Mouse (Mus musculus) hindbrain, embryonic 15.5 days (tissue): Measurements from ENCODE around the gene Itga6. TPM values are rescaled to one million over a fixed set of nuclear protein-coding genes. Genes with fewer than 3 reads are reported as not detected.

Source experiments
- ATAC-seq: fragments of 200-750 bp; cut with Nextera tagmentation; 2 replicates; pipeline ENCODE4 v1.8.0; 2017; ENCODE audit warnings: low read depth, moderate number of reproducible peaks, moderate TSS enrichment; ENCODE audit not compliant: low FRiP score
- H3K27ac ChIP-seq: fragments of 300-500 bp; sonication (generic); replicated peaks from 2 replicates; pipeline ENCODE4 v1.5.1; 2015; ENCODE audit warnings: mild to moderate bottlenecking, inconsistent platforms
- H3K27me3 ChIP-seq: fragments of 300-500 bp; sonication (generic); 2 replicates; pipeline ENCODE4 v1.6.1; 2015; ENCODE audit warnings: control low read depth, inconsistent platforms
- H3K36me3 ChIP-seq: fragments of 300-500 bp; sonication (generic); 2 replicates; pipeline ENCODE4 v1.6.1; 2015; ENCODE audit warnings: control low read depth, inconsistent platforms
- H3K4me1 ChIP-seq: fragments of 300-500 bp; sonication (generic); replicated peaks from 2 replicates; pipeline ENCODE4 v1.6.1; 2015; ENCODE audit warnings: control low read depth, inconsistent platforms
- H3K4me2 ChIP-seq: fragments of 300-500 bp; sonication (generic); 2 replicates; pipeline ENCODE4 v1.6.1; 2015; ENCODE audit warnings: moderate library complexity, mild to moderate bottlenecking, inconsistent platforms
- H3K4me3 ChIP-seq: fragments of 300-500 bp; sonication (generic); 2 replicates; pipeline ENCODE4 v1.5.1; 2015; ENCODE audit warnings: mild to moderate bottlenecking, inconsistent platforms
- H3K9ac ChIP-seq: fragments of 300-500 bp; sonication (generic); 2 replicates; pipeline ENCODE4 v1.6.1; 2015; ENCODE audit warnings: inconsistent platforms
- H3K9me3 ChIP-seq: fragments of 300-500 bp; sonication (generic); 2 replicates; pipeline ENCODE4 v1.6.1; 2016; ENCODE audit warnings: control low read depth, inconsistent platforms
- WGBS: fragments of 180-500 bp; shearing (Covaris S2); methylation state at CpG from one replicate; pipeline ENCODE4 v1.1.7; 2015; 5-methylcytosine and 5-hydroxymethylcytosine counted together
- polyA plus RNA-seq: library from polyadenylated mRNA; unstranded; fragments of >200 nt; fragmentation: Nextera tagmentation; extraction: Ambion mirVana; gene quantifications from 2 replicates; pipeline ENCODE4 v1.2.1, GENCODE M21; 2015

Itga6 gene
- polyA plus RNA-seq, 1 experiment from 2014 or later: 26.8 TPM

DNA sequence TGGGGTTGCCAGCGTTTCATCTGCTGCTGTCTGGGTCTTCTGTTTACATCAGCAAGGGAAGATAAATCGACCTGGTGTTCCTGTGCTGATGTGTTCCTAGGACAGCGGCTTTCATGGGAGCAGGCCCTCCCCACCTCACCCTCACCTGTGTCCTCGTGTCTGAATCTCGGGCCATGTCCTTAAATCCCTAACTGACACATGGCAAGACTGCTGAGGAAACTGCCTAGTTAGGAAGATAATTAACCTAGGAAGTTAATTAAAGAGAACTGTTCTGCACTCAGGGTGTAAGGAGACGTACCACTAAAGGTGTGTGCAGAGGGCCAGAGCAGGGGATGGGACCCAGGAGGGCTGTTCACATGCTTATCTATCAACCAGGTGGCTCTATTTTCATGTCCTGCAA, 48.7 kb downstream of the Itga6 start:
- no peak overlapping the region for H3K27ac ChIP-seq
- no peak for ATAC-seq
- H3K4me2 ChIP-seq: no peak overlapping the region
- no peaks in the 10 kb centered on the region for H3K9me3 ChIP-seq
- WGBS: 76% methylated on average over 6 of the region's 6 CpGs
- H3K4me3 ChIP-seq: no peak overlapping the region
- H3K27me3 ChIP-seq: no peaks in the 10 kb centered on the region
- no peak overlapping the region for H3K9ac ChIP-seq
- peaks cover 2% of the 10 kb centered on the region; the same call in 1 of the 2 replicates for H3K4me1 ChIP-seq
- H3K36me3 ChIP-seq: no peaks in the 10 kb centered on the region

DNA sequence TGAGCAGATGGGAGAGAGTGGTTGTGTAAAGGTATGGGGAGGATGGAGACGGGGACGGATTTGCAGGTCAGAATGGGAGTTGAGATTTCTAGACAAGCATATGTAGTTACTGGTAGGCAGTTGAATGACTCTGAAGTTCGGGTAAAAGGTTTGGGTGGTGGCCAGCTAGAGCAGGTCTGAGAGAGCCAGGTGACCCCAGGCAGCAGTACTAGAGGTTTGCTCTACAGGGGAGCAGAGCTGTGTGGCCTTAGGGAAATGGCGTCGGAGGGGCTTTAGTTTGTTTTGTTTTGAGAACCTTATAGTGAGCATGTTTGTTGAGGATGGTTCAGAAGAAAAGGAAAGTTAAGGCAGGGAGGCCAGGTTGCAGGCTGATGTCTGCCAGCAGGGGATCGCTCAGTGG, 51.4 kb downstream of the Itga6 start:
- H3K4me1 ChIP-seq: peaks cover 1% of the 10 kb centered on the region; the same call in 1 of the 2 replicates
- H3K9ac ChIP-seq: no peak overlapping the region
- ATAC-seq: no peak
- H3K9me3 ChIP-seq: no peaks in the 10 kb centered on the region
- H3K4me3 ChIP-seq: no peak overlapping the region
- H3K27ac ChIP-seq: no peak overlapping the region
- no peaks in the 10 kb centered on the region for H3K27me3 ChIP-seq
- no peak overlapping the region for H3K4me2 ChIP-seq
- 77% methylated on average over 6 of the region's 6 CpGs for WGBS
- H3K36me3 ChIP-seq: no peaks in the 10 kb centered on the region

DNA sequence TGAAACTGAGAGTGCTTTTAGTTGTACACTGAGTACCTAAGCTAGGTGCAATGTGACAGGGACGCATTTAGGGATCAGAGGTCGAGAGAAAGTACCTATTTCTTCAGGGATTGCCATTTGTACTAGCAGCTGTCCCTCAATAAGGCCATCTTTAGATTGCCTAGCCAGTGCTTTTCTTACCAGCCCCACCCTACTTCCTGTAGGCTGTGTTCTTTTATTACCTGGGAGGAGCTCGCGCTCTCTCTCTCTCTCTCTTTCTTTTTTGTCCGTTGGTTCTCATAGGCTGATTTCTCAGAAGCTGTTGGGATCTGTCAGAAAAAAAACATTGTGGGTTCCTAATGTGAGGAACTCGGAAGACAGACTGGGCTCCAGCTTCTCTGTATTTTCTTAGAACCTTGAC, 55.4 kb downstream of the Itga6 start:
- no peak overlapping the region for H3K9ac ChIP-seq
- H3K27me3 ChIP-seq: no peaks in the 10 kb centered on the region
- whole genome bisulfite sequencing: 82% methylated on average over 6 of the region's 6 CpGs
- no peak overlapping the region for H3K4me2 ChIP-seq
- H3K4me1 ChIP-seq: peaks cover 4% of the 10 kb centered on the region; the same call in 1 of the 2 replicates
- no peak for ATAC-seq
- H3K36me3 ChIP-seq: no peaks in the 10 kb centered on the region
- no peak overlapping the region for H3K27ac ChIP-seq
- H3K9me3 ChIP-seq: no peaks in the 10 kb centered on the region
- H3K4me3 ChIP-seq: no peak overlapping the region

DNA sequence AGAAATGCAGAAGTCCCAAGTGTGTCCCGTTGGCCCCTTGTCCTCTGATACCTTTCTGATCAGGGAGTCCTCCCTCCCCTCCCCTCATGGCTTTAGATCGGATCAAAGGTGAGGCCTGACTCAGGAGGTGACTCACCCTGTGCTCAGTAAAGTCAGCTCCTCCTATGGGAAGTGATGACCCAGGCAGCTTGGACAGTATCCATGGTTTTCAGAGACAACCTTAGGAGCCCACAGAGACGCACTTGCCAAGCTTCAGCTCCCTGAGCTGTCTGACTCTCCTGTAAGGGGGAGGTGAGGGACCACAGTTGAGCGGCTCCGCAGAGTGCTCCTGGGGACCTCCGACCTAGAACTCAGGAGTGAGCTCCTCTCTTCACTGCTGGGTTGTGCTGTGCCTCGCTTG, 56.3 kb downstream of the Itga6 start:
- H3K4me2 ChIP-seq: no peak overlapping the region
- no peak overlapping the region for H3K4me3 ChIP-seq
- H3K4me1 ChIP-seq: peaks cover 4% of the 10 kb centered on the region; the same call in 1 of the 2 replicates
- H3K36me3 ChIP-seq: no peaks in the 10 kb centered on the region
- H3K9ac ChIP-seq: no peak overlapping the region
- no peaks in the 10 kb centered on the region for H3K27me3 ChIP-seq
- H3K27ac ChIP-seq: no peak overlapping the region
- WGBS: 70% methylated on average over 7 of the region's 7 CpGs
- ATAC-seq: no peak
- no peaks in the 10 kb centered on the region for H3K9me3 ChIP-seq

DNA sequence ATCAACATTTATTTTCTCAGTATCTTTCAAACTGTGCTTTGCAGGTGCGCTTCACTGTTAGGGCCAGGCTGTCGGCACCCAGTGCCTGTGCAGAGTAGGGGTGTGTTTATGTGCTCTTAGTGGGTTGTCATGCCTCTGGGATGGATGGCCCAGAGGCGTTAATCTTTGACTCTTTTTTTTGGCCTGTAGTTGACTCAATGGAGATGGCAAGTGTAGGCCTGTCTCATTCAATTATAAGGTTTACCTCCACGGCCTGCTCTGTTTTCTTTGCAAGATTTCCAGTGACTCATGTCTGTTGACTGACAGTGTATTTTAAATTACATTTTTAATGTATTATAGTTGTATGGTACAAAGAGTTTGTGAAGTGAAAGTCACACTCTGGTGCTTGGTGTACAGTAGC, 56.7 kb downstream of the Itga6 start:
- Histone ChIP-seq H3K9ac (no peak overlapping the region), H3K27me3 (no peaks in the 10 kb centered on the region), H3K4me3 (no peak overlapping the region), H3K27ac (no peak overlapping the region), H3K4me2 (no peak overlapping the region), H3K36me3 (no peaks in the 10 kb centered on the region), H3K9me3 (no peaks in the 10 kb centered on the region), H3K4me1 (peaks cover 4% of the 10 kb centered on the region; the same call in 1 of the 2 replicates)
- ATAC-seq: no peak
- 76% methylated on average over 4 of the region's 4 CpGs for WGBS

DNA sequence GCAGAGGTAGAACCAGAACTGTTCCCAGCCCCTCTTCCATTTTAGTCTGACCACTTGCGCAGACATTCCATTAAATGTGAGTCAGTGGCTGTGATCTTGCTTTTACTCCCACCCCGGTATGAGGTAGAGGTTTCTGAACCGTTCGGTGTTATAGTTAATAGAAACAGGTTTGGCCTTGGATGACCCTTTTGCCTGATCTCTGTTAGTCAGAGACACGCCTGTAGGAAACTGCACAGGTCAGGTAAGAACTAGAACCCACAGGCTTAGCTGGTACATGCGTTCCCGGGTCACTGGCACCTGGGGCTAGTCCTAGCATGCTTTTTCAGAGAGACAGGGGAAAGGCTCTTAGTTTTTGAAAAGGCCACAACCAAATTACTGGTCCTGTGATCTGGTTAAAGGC, 59.7 kb downstream of the Itga6 start:
- Histone ChIP-seq H3K4me1 (peaks cover 4% of the 10 kb centered on the region; the same call in 1 of the 2 replicates), H3K36me3 (no peaks in the 10 kb centered on the region), H3K27me3 (no peaks in the 10 kb centered on the region), H3K9me3 (no peaks in the 10 kb centered on the region), H3K4me3 (no peak overlapping the region), H3K4me2 (no peak overlapping the region), H3K9ac (no peak overlapping the region), H3K27ac (no peak overlapping the region)
- ATAC-seq: no peak
- WGBS: 94% methylated on average over 7 of the region's 7 CpGs

DNA sequence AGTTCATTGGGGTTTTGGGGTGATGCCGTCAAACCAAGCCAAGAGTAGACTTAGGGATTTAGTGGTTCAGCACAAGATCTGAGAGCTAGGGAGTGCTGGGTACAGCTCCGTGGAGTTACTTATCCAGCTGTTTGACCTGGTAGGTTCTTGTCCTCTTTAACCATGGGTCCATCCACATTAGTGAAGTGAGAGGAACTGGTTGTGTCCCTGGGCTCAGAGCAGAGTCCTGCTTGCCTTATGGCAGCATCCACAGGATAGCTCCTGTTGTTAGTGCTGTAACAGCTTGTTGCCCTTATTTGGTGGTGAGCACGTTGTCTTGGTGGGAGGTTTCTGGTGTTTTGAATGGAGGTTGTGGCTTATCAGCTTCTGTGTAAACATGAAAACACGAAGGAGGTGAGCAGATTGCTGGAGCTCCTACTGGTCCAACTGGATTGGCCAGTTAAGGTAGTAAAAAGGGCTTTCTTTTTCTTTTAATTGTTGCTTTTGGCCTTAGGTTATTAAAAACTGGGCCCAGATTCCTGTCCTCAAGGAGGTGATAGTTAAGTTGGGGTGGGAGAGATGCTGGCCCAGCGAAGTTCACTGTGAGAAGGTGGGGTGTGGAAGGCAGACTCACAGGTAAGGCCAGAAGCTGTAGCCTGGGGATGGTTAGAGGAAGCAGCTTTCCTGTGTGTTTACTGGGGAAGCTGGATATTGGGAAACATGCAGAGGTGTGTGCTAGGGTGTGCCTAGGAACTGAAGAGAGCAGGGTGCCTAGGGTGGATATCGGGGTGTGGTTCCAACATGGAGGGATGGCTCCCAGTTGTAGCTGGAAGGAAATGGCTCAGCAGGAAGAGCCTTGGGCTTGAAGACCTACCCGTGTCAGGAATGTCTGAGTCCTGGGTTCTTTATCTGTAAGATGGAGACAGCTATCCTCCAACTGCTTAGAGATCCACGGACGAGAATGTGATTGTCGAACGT, 60.5 kb downstream of the Itga6 start:
- H3K4me3 ChIP-seq: no peak overlapping the region
- H3K36me3 ChIP-seq: no peaks in the 10 kb centered on the region
- ATAC-seq: no peak
- no peaks in the 10 kb centered on the region for H3K9me3 ChIP-seq
- no peak overlapping the region for H3K27ac ChIP-seq
- no peak overlapping the region for H3K4me2 ChIP-seq
- 77% methylated on average over 11 of the region's 11 CpGs for WGBS
- H3K9ac ChIP-seq: no peak overlapping the region
- no peaks in the 10 kb centered on the region for H3K27me3 ChIP-seq
- H3K4me1 ChIP-seq: peaks cover 4% of the 10 kb centered on the region; the same call in 1 of the 2 replicates

DNA sequence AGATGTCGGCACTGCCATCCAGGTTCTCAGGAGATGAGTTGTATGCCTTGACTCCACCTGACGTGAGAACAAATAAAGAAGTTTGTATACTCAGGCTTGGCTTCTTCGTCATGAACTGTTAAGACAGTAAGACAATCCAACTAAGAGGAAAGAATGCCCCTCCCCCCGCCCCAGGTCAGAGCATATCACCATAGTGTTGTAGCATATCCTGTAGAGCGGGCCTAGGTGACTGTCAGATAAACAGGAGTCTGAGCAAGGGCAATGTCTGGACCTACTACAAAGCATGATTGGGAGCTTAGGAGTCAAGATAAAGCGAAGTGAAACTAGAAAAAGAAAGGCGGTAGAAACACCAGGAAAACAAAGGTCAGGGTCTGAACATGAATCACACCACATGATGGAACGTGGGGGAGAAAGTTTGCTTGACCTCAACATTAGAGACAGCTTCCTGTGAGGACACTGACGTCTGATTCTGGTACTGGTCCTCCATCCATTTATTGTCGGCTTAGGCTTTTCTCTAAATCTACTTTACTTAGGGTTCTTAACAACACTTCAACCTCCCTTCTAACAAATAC, 64.0 kb downstream of the Itga6 start:
- no peak overlapping the region for H3K4me2 ChIP-seq
- no peaks in the 10 kb centered on the region for H3K9me3 ChIP-seq
- no peak overlapping the region for H3K27ac ChIP-seq
- H3K36me3 ChIP-seq: no peaks in the 10 kb centered on the region
- no peak overlapping the region for H3K4me3 ChIP-seq
- WGBS: 90% methylated on average over 10 of the region's 10 CpGs
- H3K27me3 ChIP-seq: no peaks in the 10 kb centered on the region
- no peak for ATAC-seq
- H3K4me1 ChIP-seq: peaks cover 17% of the 10 kb centered on the region; the same call in 1 of the 2 replicates
- no peak overlapping the region for H3K9ac ChIP-seq

DNA sequence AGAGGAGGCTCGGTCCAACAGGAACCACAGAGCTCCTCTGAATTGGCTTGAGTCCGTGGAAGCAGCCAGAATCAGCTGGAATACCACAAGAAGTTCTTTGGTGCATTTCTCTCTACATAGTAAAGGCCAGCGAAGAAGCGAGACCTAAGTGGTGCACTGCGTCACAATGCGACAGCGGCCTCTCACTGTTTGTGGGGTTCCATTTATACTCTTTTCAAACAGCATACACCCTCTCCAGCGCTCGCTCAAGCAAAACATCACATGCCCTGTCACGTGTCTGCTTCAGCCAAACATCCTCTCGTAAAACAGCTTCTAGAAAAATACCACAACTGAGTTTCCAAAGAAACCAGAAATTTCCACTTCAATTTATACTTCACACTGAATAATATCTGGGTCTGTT, 64.6 kb downstream of the Itga6 start:
- no peaks in the 10 kb centered on the region for H3K27me3 ChIP-seq
- H3K9ac ChIP-seq: no peak overlapping the region
- no peak overlapping the region for H3K27ac ChIP-seq
- 96% methylated on average over 11 of the region's 11 CpGs for WGBS
- H3K36me3 ChIP-seq: no peaks in the 10 kb centered on the region
- H3K4me1 ChIP-seq: peaks cover 22% of the 10 kb centered on the region
- H3K4me2 ChIP-seq: no peak overlapping the region
- H3K9me3 ChIP-seq: no peaks in the 10 kb centered on the region
- no peak overlapping the region for H3K4me3 ChIP-seq
- ATAC-seq: no peak

DNA sequence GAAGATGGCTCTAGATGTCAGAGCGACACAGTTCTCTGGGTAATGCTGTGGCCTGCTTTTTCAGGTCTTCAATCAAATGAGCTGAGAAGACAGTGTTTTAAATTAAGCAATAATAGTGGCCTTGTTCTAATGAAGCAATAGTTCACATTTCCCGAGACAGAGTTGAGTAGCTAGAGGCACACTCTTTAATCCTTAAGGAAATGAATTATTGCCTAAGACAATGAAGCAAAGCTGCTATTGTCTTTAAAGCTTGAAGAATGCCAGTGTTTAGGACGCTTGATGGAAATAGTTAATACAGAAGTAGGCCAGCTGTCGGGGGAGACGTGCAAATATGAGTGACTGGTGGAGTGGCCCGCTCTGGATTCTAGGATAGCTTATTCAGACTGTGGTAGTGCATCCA, 65.5 kb downstream of the Itga6 start:
- WGBS: 53% methylated on average over 6 of the region's 6 CpGs
- H3K9me3 ChIP-seq: no peaks in the 10 kb centered on the region
- no peak overlapping the region for H3K4me2 ChIP-seq
- H3K36me3 ChIP-seq: no peaks in the 10 kb centered on the region
- H3K9ac ChIP-seq: no peak overlapping the region
- H3K4me3 ChIP-seq: no peak overlapping the region
- H3K4me1 ChIP-seq: peaks cover 26% of the 10 kb centered on the region
- H3K27ac ChIP-seq: no peak overlapping the region
- no peaks in the 10 kb centered on the region for H3K27me3 ChIP-seq
- no peak for ATAC-seq

DNA sequence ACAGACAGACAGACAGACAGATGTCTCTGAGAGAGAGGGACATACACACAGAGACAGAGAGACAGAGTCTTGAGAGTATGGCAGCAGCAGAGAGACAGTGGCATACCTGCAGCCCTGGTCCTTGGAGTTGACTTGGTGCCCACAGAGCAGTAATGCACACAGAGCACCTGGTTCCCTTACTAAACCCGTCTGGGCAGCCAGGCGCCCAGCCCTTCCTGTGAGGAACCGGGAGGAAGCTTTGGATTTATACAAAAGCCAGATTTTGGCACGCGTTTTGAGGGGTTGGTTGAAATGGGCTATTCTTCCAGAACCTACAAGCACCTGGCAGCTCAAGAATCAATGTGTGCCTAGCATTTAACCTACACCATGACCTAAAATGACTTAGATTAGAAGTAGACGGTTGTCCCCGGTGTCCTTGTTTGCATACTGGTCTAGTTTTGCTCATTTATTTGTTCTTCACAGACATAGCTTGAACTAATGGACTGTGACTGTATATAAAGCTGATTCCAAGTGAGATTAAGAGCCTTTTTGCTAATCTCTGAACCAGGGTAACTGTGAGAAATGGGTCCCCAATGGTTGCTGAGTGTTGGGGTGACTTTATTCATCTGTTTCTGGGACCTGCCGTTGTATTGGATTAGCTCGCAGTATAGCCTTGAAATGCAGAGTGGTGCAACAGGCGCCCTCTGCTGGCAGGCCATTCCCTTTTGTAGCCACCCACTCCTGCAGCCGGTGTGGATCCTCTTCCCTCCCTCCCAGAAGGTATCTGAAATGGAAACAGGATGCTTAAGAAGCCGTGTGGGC, 67.0 kb downstream of the Itga6 start:
- Histone ChIP-seq H3K4me2 (no peak overlapping the region), H3K4me1 (peaks cover 31% of the 10 kb centered on the region), H3K27ac (no peak overlapping the region), H3K9me3 (no peaks in the 10 kb centered on the region), H3K9ac (no peak overlapping the region), H3K4me3 (no peak overlapping the region), H3K36me3 (no peaks in the 10 kb centered on the region), H3K27me3 (no peaks in the 10 kb centered on the region)
- 43% methylated on average over 12 of the region's 12 CpGs for WGBS
- peak; percentile 81; the same call in 1 of the 2 replicates for ATAC-seq

DNA sequence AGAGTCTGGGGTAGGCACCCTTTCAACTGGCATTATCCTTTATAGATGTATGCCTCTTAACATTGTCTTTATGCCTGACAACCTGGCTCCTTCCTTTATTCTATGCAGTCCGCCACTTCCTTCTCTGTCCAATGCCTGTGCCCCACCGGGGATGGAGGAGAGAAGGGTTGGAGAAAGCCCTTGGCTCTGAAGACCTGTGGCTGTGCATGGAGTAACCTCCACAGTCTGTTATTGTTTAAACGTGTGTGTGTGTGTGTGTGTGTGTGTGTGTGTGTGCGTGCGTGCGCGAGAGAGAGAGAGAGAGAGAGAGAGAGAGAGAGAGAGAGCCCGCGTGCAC, 67.6 kb downstream of the Itga6 start:
- peak; percentile 63; the same call in 1 of the 2 replicates for ATAC-seq
- H3K4me2 ChIP-seq: no peak overlapping the region
- no peak overlapping the region for H3K27ac ChIP-seq
- no peaks in the 10 kb centered on the region for H3K27me3 ChIP-seq
- H3K36me3 ChIP-seq: no peaks in the 10 kb centered on the region
- no peaks in the 10 kb centered on the region for H3K9me3 ChIP-seq
- H3K4me3 ChIP-seq: no peak overlapping the region
- peaks cover 31% of the 10 kb centered on the region for H3K4me1 ChIP-seq
- WGBS: 79% methylated on average over 3 of the region's 9 CpGs
- no peak overlapping the region for H3K9ac ChIP-seq
